Mouse (Mus musculus) liver, embryonic 16.5 days (tissue): ENCODE results near the gene Clec4a2. TPM values are rescaled to one million over a fixed set of nuclear protein-coding genes. Genes with fewer than 3 reads are reported as not detected.
"Not testable (repeated sequence)": the region's sequence is repeated elsewhere in the genome, so short reads cannot be mapped to it uniquely, and the experiment has no call there.

Experiments
- ATAC-seq: fragments of 200-750 bp; cut with Nextera tagmentation; 2 replicates; pipeline ENCODE4 v1.8.0; 2017; ENCODE audit warnings: low read depth, mild to moderate bottlenecking, moderate number of reproducible peaks, moderate library complexity
- H3K27ac ChIP-seq: fragments of 300-500 bp; sonication (generic); 2 replicates; pipeline ENCODE4 v1.5.1; 2014; ENCODE audit warnings: mild to moderate bottlenecking, low read length
- H3K27me3 ChIP-seq: fragments of 300-500 bp; sonication (generic); 2 replicates; pipeline ENCODE4 v1.6.1; 2014; ENCODE audit warnings: low read depth, low read length, mixed read lengths; ENCODE audit not compliant: control insufficient read depth, insufficient read depth
- H3K36me3 ChIP-seq: fragments of 300-500 bp; sonication (generic); 2 replicates; pipeline ENCODE4 v1.6.1; 2014; ENCODE audit warnings: mild to moderate bottlenecking; ENCODE audit not compliant: control insufficient read depth, insufficient read depth
- H3K4me1 ChIP-seq: fragments of 300-500 bp; sonication (generic); 2 replicates; pipeline ENCODE4 v1.6.1; 2014; ENCODE audit warnings: low read depth, low read length, mixed read lengths; ENCODE audit not compliant: control insufficient read depth
- H3K4me2 ChIP-seq: fragments of 300-500 bp; sonication (generic); 2 replicates; pipeline ENCODE4 v1.6.1; 2014; ENCODE audit warnings: low read depth, low read length, mixed read lengths
- H3K4me3 ChIP-seq: fragments of 300-500 bp; sonication (generic); 2 replicates; pipeline ENCODE4 v1.5.1; 2014; ENCODE audit warnings: low read depth, mild to moderate bottlenecking, low read length
- H3K9ac ChIP-seq: fragments of 300-500 bp; sonication (generic); 2 replicates; pipeline ENCODE4 v1.6.1; 2014; ENCODE audit warnings: low read depth, low read length
- H3K9me3 ChIP-seq: fragments of 300-500 bp; sonication (generic); replicated peaks from 2 replicates; pipeline ENCODE4 v1.6.1; 2016; ENCODE audit warnings: low read length; ENCODE audit not compliant: control insufficient read depth
- WGBS: fragments of 180-500 bp; shearing (Covaris S2); extraction: QIAGEN DNeasy Blood & Tissue Kit; methylation state at CpG from one replicate; pipeline ENCODE4 v1.1.7; 2014; ENCODE audit not compliant: insufficient replicate concordance; 5-methylcytosine and 5-hydroxymethylcytosine counted together
- polyA plus RNA-seq: library from polyadenylated mRNA; unstranded; fragments of >200 nt; fragmentation: Nextera tagmentation; extraction: Ambion mirVana; gene quantifications from 2 replicates; pipeline ENCODE4 v1.2.1, GENCODE M21; 2015

Clec4a2 gene
- polyA plus RNA-seq, 1 experiment from 2014 or later: 14.1 TPM

- not testable (repeated sequence) for H3K9ac ChIP-seq, H3K4me3 ChIP-seq, H3K4me2 ChIP-seq, H3K9me3 ChIP-seq, H3K4me1 ChIP-seq, H3K27me3 ChIP-seq, ATAC-seq, H3K27ac ChIP-seq, H3K36me3 ChIP-seq
- WGBS: 52% methylated on average over 2 of the region's 2 CpGs
Observed at GRCm38 (mm10) chr6:123184862-123185261, 78.6 kb downstream of the Clec4a2 start.

Other genes starting within 250 kb of the Clec4a2 start
- 26.0 and 27.6 TPM in 2 replicates for gene Necap1, start 232.0 kb upstream of the Clec4a2 start, polyA plus RNA-seq
- 6.4 and 6.5 TPM in 2 replicates for gene Clec4a1, start 184.6 kb upstream of the Clec4a2 start, polyA plus RNA-seq
- gene Clec4a3, start 153.9 kb upstream of the Clec4a2 start, polyA plus RNA-seq: 6.5 and 6.9 TPM in 2 replicates
- not detected in 2 replicates for gene Clec4a4, start 116.1 kb upstream of the Clec4a2 start, polyA plus RNA-seq
- 0.35 TPM in 1 of 2 replicates, not detected in the other for gene Clec4b1, start 56.5 kb upstream of the Clec4a2 start, polyA plus RNA-seq
- gene Clec4b2, start 66.5 kb downstream of the Clec4a2 start, polyA plus RNA-seq: 0.22 and 0.45 TPM in 2 replicates
- 20.2 and 22.1 TPM in 2 replicates for gene Clec4n, start 123.4 kb downstream of the Clec4a2 start, polyA plus RNA-seq
- 0.62 and 0.68 TPM in 2 replicates for gene Clec4d, start 155.7 kb downstream of the Clec4a2 start, polyA plus RNA-seq
- gene Clec4e, start 183.4 kb downstream of the Clec4a2 start, polyA plus RNA-seq: 1.4 and 1.6 TPM in 2 replicates
- not detected in 2 replicates for gene Vmn2r19, start 201.9 kb downstream of the Clec4a2 start, polyA plus RNA-seq